Mouse (Mus musculus) lung, postnatal 0 days (tissue): ENCODE data around the gene Scnn1g. TPM values are rescaled to one million over a fixed set of nuclear protein-coding genes. Genes with fewer than 3 reads are reported as not detected.

ENCODE experiments used
- ATAC-seq: fragments of 200-750 bp; cut with Nextera tagmentation; 2 replicates; pipeline ENCODE4 v1.8.0; 2017; ENCODE audit warnings: moderate library complexity
- DNase-seq: peaks from one replicate; pipeline ENCODE4 v3.0.0-alpha.2; 2016; ENCODE audit warnings: low spot score
- H3K27ac ChIP-seq: fragments of 300-500 bp; sonication (generic); 2 replicates; pipeline ENCODE4 v1.5.1; 2014; ENCODE audit warnings: antibody characterized with exemption, mild to moderate bottlenecking, low read length, mixed read lengths
- H3K27me3 ChIP-seq: fragments of 300-500 bp; sonication (generic); replicated peaks from 2 replicates; pipeline ENCODE4 v1.6.1; 2014; ENCODE audit warnings: low read length, mixed read lengths; ENCODE audit not compliant: insufficient read depth
- H3K36me3 ChIP-seq: fragments of 300-500 bp; sonication (generic); 2 replicates; pipeline ENCODE4 v1.6.1; 2014; ENCODE audit warnings: low read length, mixed read lengths; ENCODE audit not compliant: insufficient read depth
- H3K4me1 ChIP-seq: fragments of 300-500 bp; sonication (generic); 2 replicates; pipeline ENCODE4 v1.6.1; 2014; ENCODE audit warnings: antibody characterized with exemption, low read depth, low read length, mixed read lengths; ENCODE audit not compliant: insufficient read depth
- H3K4me2 ChIP-seq: fragments of 300-500 bp; sonication (generic); replicated peaks from 2 replicates; pipeline ENCODE4 v1.6.1; 2014; ENCODE audit warnings: low read depth, mild to moderate bottlenecking, low read length, moderate library complexity, mixed read lengths
- H3K4me3 ChIP-seq: fragments of 300-500 bp; sonication (generic); 2 replicates; pipeline ENCODE4 v1.5.1; 2014; ENCODE audit warnings: low read depth, low read length
- H3K9ac ChIP-seq: fragments of 300-500 bp; sonication (generic); replicated peaks from 2 replicates; pipeline ENCODE4 v1.6.1; 2014; ENCODE audit warnings: low read depth, mild to moderate bottlenecking
- H3K9me3 ChIP-seq: fragments of 300-500 bp; sonication (generic); 2 replicates; pipeline ENCODE4 v1.6.1; 2016; ENCODE audit warnings: low read length, mixed read lengths
- CTCF ChIP-seq: IDR thresholded peaks from 2 replicates; pipeline ENCODE4 v1.5.1; 2016; ENCODE audit warnings: antibody characterized with exemption, mild to moderate bottlenecking
- EP300 ChIP-seq: IDR thresholded peaks from 2 replicates; pipeline ENCODE4 v1.6.1; 2016; ENCODE audit warnings: antibody characterized with exemption, mild to moderate bottlenecking, control low read depth
- WGBS: fragments of 180-500 bp; shearing (Covaris S2); extraction: QIAGEN DNeasy Blood & Tissue Kit; methylation state at CpG from one replicate; pipeline ENCODE4 v1.1.7; 2014; 5-methylcytosine and 5-hydroxymethylcytosine counted together
- polyA plus RNA-seq: library from polyadenylated mRNA; unstranded; fragments of >200 nt; fragmentation: Nextera tagmentation; extraction: Ambion mirVana; gene quantifications from 2 replicates; pipeline ENCODE4 v1.2.1, GENCODE M21; 2015

Scnn1g gene
- polyA plus RNA-seq, 1 experiment from 2014 or later, result 139 TPM

GRCm38 (mm10) chr7:121711171-121711570 is 23.1 kb upstream of the Scnn1g start:
- no peak overlapping the region for H3K4me3 ChIP-seq
- no peak overlapping the region for H3K4me2 ChIP-seq
- no peak for ATAC-seq
- no peaks in the 10 kb centered on the region for H3K36me3 ChIP-seq
- no peaks in the 10 kb centered on the region for H3K27me3 ChIP-seq
- 59% methylated on average over 2 of the region's 2 CpGs for WGBS
- TF ChIP-seq CTCF (no peak), EP300 (no peak)
- H3K4me1 ChIP-seq, result peaks cover 2% of the 10 kb centered on the region
- no peaks in the 10 kb centered on the region for H3K9me3 ChIP-seq
- no peak overlapping the region for H3K9ac ChIP-seq
- no peak for DNase-seq
- H3K27ac ChIP-seq, result no peak overlapping the region

GRCm38 (mm10) chr7:121717031-121717430 is 17.2 kb upstream of the Scnn1g start:
- H3K4me3 ChIP-seq, result no peak overlapping the region
- no peak overlapping the region for H3K9ac ChIP-seq
- no peak overlapping the region for H3K27ac ChIP-seq
- H3K4me2 ChIP-seq, result no peak overlapping the region
- H3K27me3 ChIP-seq, result no peaks in the 10 kb centered on the region
- no peak for DNase-seq
- 69% methylated on average over 7 of the region's 7 CpGs for WGBS
- ATAC-seq, result no peak
- no peaks in the 10 kb centered on the region for H3K4me1 ChIP-seq
- H3K9me3 ChIP-seq, result no peaks in the 10 kb centered on the region
- H3K36me3 ChIP-seq, result no peaks in the 10 kb centered on the region
- TF ChIP-seq CTCF (no peak), EP300 (no peak)

GRCm38 (mm10) chr7:121730225-121730624 is 4.1 kb upstream of the Scnn1g start:
- DNase-seq (peak; percentile 75), ATAC-seq (no peak)
- H3K9me3 ChIP-seq, result no peaks in the 10 kb centered on the region
- H3K27me3 ChIP-seq, result no peaks in the 10 kb centered on the region
- WGBS, result 15% methylated on average over 5 of the region's 5 CpGs
- no peak overlapping the region for H3K4me3 ChIP-seq
- no peak overlapping the region for H3K9ac ChIP-seq
- H3K27ac ChIP-seq, result no peak overlapping the region
- H3K36me3 ChIP-seq, result no peaks in the 10 kb centered on the region
- peak; percentile 62 for TF ChIP-seq CTCF
- no peak for TF ChIP-seq EP300
- no peaks in the 10 kb centered on the region for H3K4me1 ChIP-seq
- H3K4me2 ChIP-seq, result no peak overlapping the region

GRCm38 (mm10) chr7:121737511-121738415 is 3.5 kb downstream of the Scnn1g start:
- Histone ChIP-seq H3K4me1 (no peaks in the 10 kb centered on the region), H3K27me3 (no peaks in the 10 kb centered on the region), H3K9ac (no peak overlapping the region), H3K4me2 (peak overlapping the region; percentile 33; the same call in 1 of the 2 replicates), H3K9me3 (no peaks in the 10 kb centered on the region), H3K4me3 (0 out of 2 replicates have a peak overlapping the region, but pooled peaks have one; percentile 8), H3K36me3 (no peaks in the 10 kb centered on the region), H3K27ac (no peak overlapping the region)
- peak; percentile 42 for ATAC-seq
- TF ChIP-seq CTCF (no peak), EP300 (no peak)
- WGBS, result 41% methylated on average over 29 of the region's 29 CpGs
- DNase-seq, result peak; percentile 30

- Histone ChIP-seq H3K4me3 (no peak overlapping the region), H3K4me2 (no peak overlapping the region), H3K9me3 (no peaks in the 10 kb centered on the region), H3K9ac (no peak overlapping the region), H3K27me3 (no peaks in the 10 kb centered on the region), H3K36me3 (no peaks in the 10 kb centered on the region), H3K4me1 (no peaks in the 10 kb centered on the region), H3K27ac (no peak overlapping the region)
- ATAC-seq, result no peak
- no peak for TF ChIP-seq EP300
- no peak for TF ChIP-seq CTCF
- WGBS, result 79% methylated on average over 5 of the region's 5 CpGs
- no peak for DNase-seq
Observed at GRCm38 (mm10) chr7:121750244-121750643, 16.0 kb downstream of the Scnn1g start.

- H3K27ac ChIP-seq, result no peak overlapping the region
- no peak overlapping the region for H3K4me2 ChIP-seq
- no peaks in the 10 kb centered on the region for H3K9me3 ChIP-seq
- TF ChIP-seq EP300, result no peak
- no peak for TF ChIP-seq CTCF
- no peak overlapping the region for H3K9ac ChIP-seq
- DNase-seq (peak; percentile 39), ATAC-seq (no peak; the same call in 1 of the 2 replicates)
- no peak overlapping the region for H3K4me3 ChIP-seq
- no peaks in the 10 kb centered on the region for H3K27me3 ChIP-seq
- 31% methylated on average over 8 of the region's 8 CpGs for WGBS
- H3K4me1 ChIP-seq, result no peaks in the 10 kb centered on the region
- H3K36me3 ChIP-seq, result no peaks in the 10 kb centered on the region
Observed at GRCm38 (mm10) chr7:121754748-121755147, 20.5 kb downstream of the Scnn1g start.
